Mouse (Mus musculus): Measurements from ENCODE around the gene Nle1. TPM values are rescaled to one million over a fixed set of nuclear protein-coding genes. Genes with fewer than 3 reads are reported as not detected.

Gene Nle1
- polyA plus RNA-seq, 1 experiment = 53.5 TPM

GRCm38 (mm10) chr11:82852115-82852514 is 56.1 kb downstream of the Nle1 start:
- Histone ChIP-seq H3K27ac (ENCODE audit: insufficient read depth, low read length) (no peak overlapping the region), H3K27me3 (ENCODE audit: control insufficient read depth, insufficient read depth, low read length) (no peaks in the 10 kb centered on the region), H3K4me3 (ENCODE audit: extremely low read depth, insufficient read depth, insufficient read length) (no peak overlapping the region), H3K36me3 (ENCODE audit: control insufficient read depth, insufficient read depth, low read length) (no peaks in the 10 kb centered on the region), H3K4me1 (ENCODE audit: control insufficient read depth, insufficient read depth, insufficient read length) (no peaks in the 10 kb centered on the region)
- TF ChIP-seq POLR2A (IDR thresholded peaks at IDR 0.05; ENCODE audit: low read depth, low read length) (no peak), CTCF (IDR thresholded peaks at IDR 0.05; ENCODE audit: extremely low read depth, insufficient read depth, insufficient read length, insufficient replicate concordance) (no peak)
- WGBS = 88% methylated on average over 11 of the region's 11 CpGs
- no peak for DNase-seq (ENCODE audit: low read depth in 1 of 2, low spot score in 2 of 2)

Other genes starting within 250 kb of the Nle1 start
- gene Cct6b, start 144.1 kb downstream of the Nle1 start, polyA plus RNA-seq (2012; rRNA removed) = 0.07 and 0.09 TPM in 2 replicates
- gene Zfp830, start 144.1 kb downstream of the Nle1 start, polyA plus RNA-seq (2012; rRNA removed) = 5.1 and 5.7 TPM in 2 replicates
- gene Lig3, start 127.3 kb downstream of the Nle1 start, polyA plus RNA-seq (2012; rRNA removed) = 5.9 and 6.4 TPM in 2 replicates
- gene Rffl, start 37.2 kb downstream of the Nle1 start, polyA plus RNA-seq (2012; rRNA removed) = 12.0 and 13.3 TPM in 2 replicates
- 10.9 and 11.8 TPM in 2 replicates for gene Rad51d, start 17.8 kb downstream of the Nle1 start, polyA plus RNA-seq (2012; rRNA removed)
- 0.06 and 0.07 TPM in 2 replicates for gene Fndc8, start 16.3 kb downstream of the Nle1 start, polyA plus RNA-seq (2012; rRNA removed)
- 0.31 and 0.82 TPM in 2 replicates for gene Unc45b, start 2.1 kb upstream of the Nle1 start, polyA plus RNA-seq (2012; rRNA removed)
- gene Slfn5, start 42.9 kb upstream of the Nle1 start, polyA plus RNA-seq (2012; rRNA removed) = 3.1 and 3.4 TPM in 2 replicates
- 1.5 and 1.6 TPM in 2 replicates for gene Slfn9, start 83.4 kb upstream of the Nle1 start, polyA plus RNA-seq (2012; rRNA removed)
- gene Slfn8, start 112.4 kb upstream of the Nle1 start, polyA plus RNA-seq (2012; rRNA removed) = 3.4 and 3.5 TPM in 2 replicates
- gene Slfn2, start 156.7 kb upstream of the Nle1 start, polyA plus RNA-seq (2012; rRNA removed) = 28.7 and 31.8 TPM in 2 replicates
- 11.2 and 12.1 TPM in 2 replicates for gene Slfn1, start 208.4 kb upstream of the Nle1 start, polyA plus RNA-seq (2012; rRNA removed)